Mouse (Mus musculus) embryo, embryonic 9.5 days (tissue): Measurements from ENCODE around the gene Myadml2.

Experiments used
- DNase-seq: peaks from one replicate; pipeline ENCODE4 v3.0.0-alpha.2; 2017; ENCODE audit errors: extremely low spot score

The Myadml2 gene

DNA sequence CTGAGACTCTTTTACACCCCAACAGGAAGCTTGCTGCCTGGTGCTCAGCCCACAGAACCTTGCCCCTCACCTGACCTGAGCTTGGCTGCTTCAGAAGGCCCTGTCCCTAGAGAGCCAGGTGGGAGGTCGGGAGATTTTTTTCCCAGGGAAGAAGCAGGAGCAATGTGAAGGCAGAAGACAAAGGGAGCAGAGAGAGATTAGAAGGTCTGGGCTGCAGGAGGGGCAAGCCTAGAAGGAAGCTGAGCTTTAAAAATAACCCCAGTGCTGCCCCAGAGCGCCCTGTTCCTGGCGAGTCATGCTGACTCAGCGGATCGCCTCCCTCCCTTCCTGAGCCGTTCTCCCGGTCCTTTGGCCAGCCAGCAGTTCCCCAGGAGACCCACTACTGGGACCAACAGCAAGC lies 18.0 kb downstream of the Myadml2 start:
- DNase-seq: no peak

- no peak for DNase-seq
These were observed 18.6 kb downstream of the Myadml2 start for GRCm38 (mm10) chr11:120629341-120629730.

DNA sequence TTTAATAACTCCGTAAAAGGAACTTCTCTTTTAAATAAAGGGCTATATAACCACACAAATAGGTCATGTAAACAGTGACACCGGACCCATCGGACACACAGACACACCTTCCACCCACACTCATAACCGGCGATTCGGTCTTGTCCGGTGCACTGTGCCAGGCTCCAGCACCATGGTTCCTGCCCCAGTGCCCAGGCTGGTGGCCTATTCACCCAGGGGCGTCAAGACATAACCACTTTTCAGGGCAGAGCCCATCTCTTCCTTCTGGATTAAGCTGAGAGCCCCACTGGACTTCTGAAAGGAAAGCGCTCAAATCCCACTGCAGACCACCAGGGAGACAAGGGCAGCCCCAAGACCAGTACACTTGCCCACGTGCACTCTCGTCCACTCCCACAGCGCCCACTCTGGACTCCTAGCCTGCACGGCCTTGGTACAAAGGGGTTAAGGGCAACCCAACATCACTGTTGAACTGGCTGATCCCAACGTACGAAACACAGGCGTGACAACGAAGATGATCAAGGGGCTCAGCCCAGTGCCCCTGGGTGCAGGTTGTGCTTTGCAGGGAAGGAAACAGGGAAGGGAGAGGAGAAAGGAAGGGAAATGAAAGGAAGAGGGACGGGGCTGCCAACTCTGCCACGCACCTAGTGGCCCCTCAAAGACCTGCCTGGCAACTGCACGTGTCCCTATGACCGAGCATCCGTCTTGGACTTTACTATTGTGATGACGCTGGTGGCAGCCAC lies 19.2 kb downstream of the Myadml2 start:
- no peak for DNase-seq

- no peak for DNase-seq
These were observed 20.3 kb downstream of the Myadml2 start for GRCm38 (mm10) chr11:120627468-120628300.

- DNase-seq: no peak
These were observed 21.0 kb downstream of the Myadml2 start for GRCm38 (mm10) chr11:120626785-120627467.

DNA sequence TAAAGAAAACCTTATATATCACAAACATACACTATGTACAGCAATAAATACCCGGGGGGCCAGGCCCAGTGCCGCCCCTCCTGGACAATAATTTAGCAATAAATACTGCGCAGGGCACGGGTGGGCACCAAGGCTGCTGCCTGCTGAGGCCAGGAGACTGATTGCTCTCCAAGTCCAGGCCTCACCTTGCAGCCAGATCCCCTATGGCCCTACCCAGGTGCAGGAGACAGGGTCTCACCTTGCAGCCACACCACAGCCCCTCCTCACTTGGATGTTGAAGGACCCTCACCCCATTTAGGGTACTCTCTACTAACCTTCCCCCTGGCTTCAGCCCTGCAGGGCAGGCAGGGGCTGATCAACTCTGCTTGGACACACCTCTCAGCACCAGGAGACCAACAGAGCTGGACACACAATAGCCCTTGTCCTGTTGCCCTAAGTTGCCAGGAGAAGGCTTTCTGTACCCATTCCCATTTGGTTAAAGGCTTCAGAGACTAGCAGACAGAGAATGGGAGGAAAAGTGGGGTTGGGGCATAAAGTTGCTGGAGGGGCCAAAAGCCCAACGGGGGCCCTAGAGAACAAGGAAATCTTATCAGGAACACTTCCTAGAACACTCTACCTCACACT lies 22.7 kb downstream of the Myadml2 start, which contains the start of gene Sirt7:
Sirt7 (minus strand) TSS at position 89 of the 624 bp plus-strand sequence.
- DNase-seq: no peak

- peak; percentile 81 for DNase-seq
These were observed 23.3 kb downstream of the Myadml2 start for GRCm38 (mm10) chr11:120624680-120625111.

GRCm38 (mm10) chr11:120623961-120624679 lies 23.8 kb downstream of the Myadml2 start:
- DNase-seq: peak; percentile 65

- no peak for DNase-seq
These were observed 25.2 kb downstream of the Myadml2 start for GRCm38 (mm10) chr11:120622805-120623204.

DNA sequence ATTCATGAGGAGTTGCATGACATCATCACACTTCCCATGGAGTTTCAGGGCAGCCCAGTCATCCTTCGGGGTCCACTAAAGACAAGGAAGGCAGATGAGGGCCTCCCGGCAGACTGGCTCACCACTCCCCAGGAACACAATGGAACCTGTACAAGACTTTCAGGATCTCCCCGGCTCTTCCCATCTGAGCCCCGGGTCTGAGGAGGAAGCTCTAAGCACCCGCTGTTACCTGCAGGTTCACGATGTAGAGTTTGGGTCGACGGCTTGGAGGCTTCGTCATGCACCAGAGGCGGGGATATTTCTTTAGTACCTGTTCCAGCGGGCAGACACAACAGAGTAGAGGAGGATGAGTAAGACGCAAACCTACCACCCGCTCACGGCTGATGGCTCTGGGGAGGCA lies 27.8 kb downstream of the Myadml2 start:
- DNase-seq: no peak

GRCm38 (mm10) chr11:120618619-120619535 lies 29.1 kb downstream of the Myadml2 start:
- no peak for DNase-seq

DNA sequence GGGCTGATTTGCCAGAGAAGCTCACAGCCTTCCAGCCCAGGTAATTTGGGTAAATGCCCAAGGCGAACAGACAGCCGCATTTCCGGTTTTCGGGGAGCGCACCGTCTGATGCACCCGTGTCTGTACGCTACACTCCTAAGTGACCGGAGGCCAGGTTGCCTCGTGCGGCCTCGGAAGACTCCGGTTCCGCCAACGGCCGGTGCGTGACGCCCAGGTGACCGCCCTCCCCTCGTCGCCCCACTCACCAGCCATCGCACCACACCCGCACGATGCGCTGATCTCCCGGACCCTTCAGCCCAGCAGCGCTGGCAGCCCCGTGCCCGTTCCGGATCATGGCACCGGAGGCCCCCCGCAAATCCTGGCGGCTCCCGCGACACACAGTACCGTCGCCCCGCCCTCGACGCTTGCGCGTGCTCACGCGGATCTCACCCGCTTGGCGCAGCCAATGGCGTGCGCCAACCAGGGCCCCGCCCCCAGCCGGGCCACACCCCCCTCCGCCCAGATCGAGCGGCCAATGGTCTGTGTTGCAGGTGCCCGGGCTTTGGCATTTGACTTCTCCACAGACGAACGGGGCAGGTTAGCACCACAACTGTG lies 30.3 kb downstream of the Myadml2 start, which contains the start of gene Pcyt2:
Pcyt2 (minus strand) TSS at position 418 of the 594 bp plus-strand sequence.
- peak; percentile 90 for DNase-seq

DNA sequence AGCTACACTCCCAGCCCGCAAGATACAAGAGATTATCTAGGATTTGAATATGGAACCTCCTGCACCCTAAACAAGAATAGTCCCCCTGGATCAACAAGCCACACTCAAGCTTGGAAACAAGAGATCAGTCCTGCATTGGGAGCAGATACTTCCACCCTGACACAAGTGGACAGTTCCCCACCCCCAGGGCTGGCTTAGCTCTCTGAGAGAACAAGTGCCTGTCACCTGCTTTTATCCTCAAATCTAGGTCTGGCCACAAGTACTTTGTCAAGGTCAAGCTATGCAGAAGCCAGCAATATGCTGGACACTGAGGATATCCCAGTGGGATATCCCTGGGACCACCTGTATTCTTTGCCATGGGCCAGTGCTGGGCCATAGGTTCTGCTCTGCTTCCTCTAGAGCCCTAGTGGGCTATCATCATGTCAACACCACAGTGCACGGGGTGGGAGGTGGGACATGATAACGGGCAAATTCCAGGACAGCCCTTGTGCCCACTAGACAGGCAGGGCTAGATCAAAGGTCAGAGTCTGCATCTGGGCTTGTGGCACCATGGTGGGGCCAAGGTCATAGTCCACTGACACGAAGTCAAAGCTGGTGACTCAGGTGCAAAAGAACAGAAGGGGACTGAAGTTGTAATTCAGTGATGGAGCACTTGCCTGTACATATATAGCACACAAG lies 31.2 kb downstream of the Myadml2 start:
- DNase-seq: no peak

DNA sequence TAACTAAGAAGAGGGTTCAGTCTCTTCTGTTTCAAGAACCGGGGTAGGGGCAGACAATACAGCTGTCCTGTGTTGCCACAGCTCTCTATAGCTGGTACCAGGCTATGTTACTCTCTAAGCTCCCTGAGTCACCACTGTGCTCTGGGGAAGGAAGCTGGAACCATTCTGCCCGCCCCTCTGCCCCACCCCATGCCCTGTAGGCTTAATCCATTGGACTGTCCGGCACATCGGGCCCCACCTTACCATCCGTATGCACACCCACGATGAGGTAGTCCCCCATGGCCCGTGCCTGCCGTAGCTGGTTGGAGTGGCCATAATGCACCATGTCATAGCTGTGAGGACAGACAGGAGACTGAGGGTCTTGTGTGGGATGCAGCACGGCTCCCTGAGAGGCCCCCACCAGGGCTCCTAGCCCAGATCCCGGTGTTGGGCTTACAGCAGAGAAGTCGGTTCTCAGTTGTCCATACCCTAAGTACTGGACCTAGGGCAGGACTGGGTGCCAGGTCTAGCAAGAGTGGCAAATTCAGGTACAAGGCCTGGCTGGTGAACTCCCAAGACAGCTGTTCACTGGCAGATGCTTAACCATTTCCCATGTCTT lies 32.3 kb downstream of the Myadml2 start:
- DNase-seq: no peak

- DNase-seq: no peak
These were observed 32.8 kb downstream of the Myadml2 start for GRCm38 (mm10) chr11:120615167-120615566.

DNA sequence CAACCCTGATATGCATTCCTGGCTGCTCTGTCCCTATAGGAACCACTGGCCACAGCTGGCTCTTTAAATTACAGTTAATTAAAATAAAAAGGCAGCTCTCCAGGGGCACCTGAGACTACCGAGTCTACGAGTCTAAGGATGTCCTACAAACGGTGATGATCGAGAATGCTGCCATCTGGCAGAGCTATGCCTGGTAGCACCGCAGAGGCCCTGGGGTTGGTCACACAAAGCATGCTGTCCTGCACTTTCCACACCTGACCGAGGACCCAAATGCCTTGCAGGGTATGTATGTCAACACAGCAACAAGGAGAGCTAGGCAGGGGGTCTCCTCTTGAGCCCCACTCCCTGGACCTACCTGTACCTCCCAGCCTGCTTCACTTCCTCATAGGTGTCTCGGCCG lies 34.0 kb downstream of the Myadml2 start:
- no peak for DNase-seq

- DNase-seq: no peak
These were observed 34.4 kb downstream of the Myadml2 start for GRCm38 (mm10) chr11:120613481-120613972.

GRCm38 (mm10) chr11:120612763-120613162 lies 35.2 kb downstream of the Myadml2 start:
- DNase-seq: peak; percentile 74
